ENCODE assay signal across 8 mouse cellular contexts in the genomic region with DNA sequence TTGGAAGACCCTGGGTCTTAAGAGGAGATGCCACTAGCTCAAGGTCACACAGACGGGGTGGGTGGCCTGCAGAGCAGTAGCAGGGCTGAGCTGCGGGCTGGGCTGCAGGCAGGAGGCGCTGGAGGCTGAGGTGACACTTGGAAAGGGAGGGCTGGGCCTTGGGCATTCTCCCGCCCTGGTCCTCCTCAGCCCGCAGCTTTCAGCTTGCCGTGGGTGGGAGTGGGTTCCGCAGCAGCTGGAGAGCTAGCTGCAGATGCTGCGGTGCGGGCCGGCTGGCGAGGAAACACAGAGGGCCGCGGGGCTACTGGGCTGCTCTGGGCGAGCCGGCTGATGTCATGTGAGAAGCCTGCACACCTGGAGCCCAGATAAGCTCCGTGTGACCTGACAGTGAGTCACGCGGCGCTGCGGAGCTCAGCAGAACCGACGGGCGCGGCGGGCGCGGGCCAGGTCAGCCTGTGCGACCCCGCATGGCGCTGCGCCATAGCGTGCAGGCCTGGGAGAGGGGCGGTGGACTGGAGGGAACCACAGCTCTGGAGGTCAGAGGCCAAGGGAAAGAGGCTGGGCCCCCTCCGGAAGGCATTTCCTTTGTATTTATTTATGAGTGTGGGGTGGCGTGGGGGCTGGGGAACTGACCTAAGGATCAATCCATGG. TPM values are rescaled to one million over a fixed set of nuclear protein-coding genes. Genes with fewer than 3 reads are reported as not detected.
DNase-seq lines count a peak whose midpoint lies in the region; ATAC-seq and TF ChIP-seq lines count a peak whose summit lies in the region.

No protein-coding gene starts in this region.

- DNase-seq in left cerebral cortex, adult 18-20 months (ENCODE audit: low spot score in 2 of 2) = peak; percentile 55 to 71
- DNase-seq in left cerebral cortex, adult 9 months (ENCODE audit: low spot score in 2 of 2) = no peak
- DNase-seq in embryo, embryonic 9.5 days (ENCODE audit: extremely low spot score) = peak; percentile 69
- DNase-seq in lung, adult 2 months = peak; percentile 66
- peak; percentile 78 for DNase-seq in thymus, postnatal 4 days

- H3K27ac ChIP-seq in heart, embryonic 13.5 days (replicated peaks) = peak overlapping the region; percentile 82
- H3K27ac ChIP-seq in kidney, embryonic 16.5 days (ENCODE audit: low read length) = peak overlapping the region; percentile 91
- peak overlapping the region; percentile 63; the same call in 1 of the 2 replicates for H3K27ac ChIP-seq in neural tube, embryonic 15.5 days (replicated peaks)

- WGBS in heart, embryonic 13.5 days = 2% methylated on average over 35 of the region's 35 CpGs
- under 1% methylated on average over 35 of the region's 35 CpGs for WGBS in kidney, embryonic 16.5 days
- 7% methylated on average over 35 of the region's 35 CpGs for WGBS in lung, adult 2 months
- 4% methylated on average over 35 of the region's 35 CpGs for WGBS in neural tube, embryonic 15.5 days

- H3K4me1 ChIP-seq in heart, embryonic 13.5 days = peaks cover 61% of the 10 kb centered on the region
- peaks cover 44% of the 10 kb centered on the region for H3K4me1 ChIP-seq in kidney, embryonic 16.5 days (ENCODE audit: insufficient read depth, low read length)
- peaks cover 28% of the 10 kb centered on the region for H3K4me1 ChIP-seq in lung, adult 2 months (ENCODE audit: control insufficient read depth, insufficient read depth, low read length)
- H3K4me1 ChIP-seq in neural tube, embryonic 15.5 days = peaks cover 43% of the 10 kb centered on the region

- H3K36me3 ChIP-seq in heart, embryonic 13.5 days = no peaks in the 10 kb centered on the region
- H3K36me3 ChIP-seq in kidney, embryonic 16.5 days (ENCODE audit: insufficient read depth, low read length) = no peaks in the 10 kb centered on the region
- no peaks in the 10 kb centered on the region for H3K36me3 ChIP-seq in neural tube, embryonic 15.5 days

- no peaks in the 10 kb centered on the region for H3K9me3 ChIP-seq in heart, embryonic 13.5 days
- no peaks in the 10 kb centered on the region for H3K9me3 ChIP-seq in kidney, embryonic 16.5 days (ENCODE audit: low read length)
- H3K9me3 ChIP-seq in neural tube, embryonic 15.5 days (replicated peaks) = no peaks in the 10 kb centered on the region

- H3K27me3 ChIP-seq in heart, embryonic 13.5 days (replicated peaks) = no peaks in the 10 kb centered on the region
- no peaks in the 10 kb centered on the region for H3K27me3 ChIP-seq in kidney, embryonic 16.5 days (ENCODE audit: insufficient read depth, low read length)
- no peaks in the 10 kb centered on the region for H3K27me3 ChIP-seq in neural tube, embryonic 15.5 days (replicated peaks)

- H3K4me2 ChIP-seq in heart, embryonic 13.5 days = peak overlapping the region; percentile 86
- peak overlapping the region; percentile 74 for H3K4me2 ChIP-seq in kidney, embryonic 16.5 days (replicated peaks; ENCODE audit: low read depth, low read length)
- peak overlapping the region; percentile 89 for H3K4me2 ChIP-seq in neural tube, embryonic 15.5 days

- ATAC-seq in heart, embryonic 13.5 days (ENCODE audit: extremely low read depth, insufficient number of reproducible peaks, low FRiP score, low TSS enrichment) = no peak
- peak; percentile 72 for ATAC-seq in kidney, embryonic 16.5 days (ENCODE audit: low FRiP score, low TSS enrichment)
- ATAC-seq in neural tube, embryonic 15.5 days (ENCODE audit: low FRiP score) = no peak

- TF ChIP-seq POLR2A in lung, adult 2 months (IDR thresholded peaks at IDR 0.05; ENCODE audit: borderline replicate concordance, extremely low read depth, low read depth, low read length) = no peak

- peak; percentile 53; the same call in 1 of the 2 replicates for TF ChIP-seq CTCF in lung, adult 2 months (IDR thresholded peaks at IDR 0.05; ENCODE audit: insufficient read depth, low read length)

- peak overlapping the region; percentile 56 for H3K4me3 ChIP-seq in heart, embryonic 13.5 days
- peak overlapping the region; percentile 44 for H3K4me3 ChIP-seq in kidney, embryonic 16.5 days (ENCODE audit: low read length)
- peak overlapping the region; percentile 63 for H3K4me3 ChIP-seq in lung, adult 2 months (replicated peaks; ENCODE audit: extremely low read depth, low read depth, low read length)
- peak overlapping the region; percentile 37 for H3K4me3 ChIP-seq in neural tube, embryonic 15.5 days (replicated peaks)

- H3K9ac ChIP-seq in heart, embryonic 13.5 days = peak overlapping the region; percentile 83
- H3K9ac ChIP-seq in kidney, embryonic 16.5 days (replicated peaks; ENCODE audit: low read length) = peak overlapping the region; percentile 65
- H3K9ac ChIP-seq in neural tube, embryonic 15.5 days (replicated peaks) = peak overlapping the region; percentile 49

RNA-seq across cellular contexts. Expression of a gene that starts 3.4 kb away (rescaled TPM):
- 100 to 1,000 TPM; 132 to 140 TPM for total RNA-seq in left cerebral cortex, adult 18-20 months (2021)
- 94.9 and 100.0 TPM in 2 replicates for polyA plus RNA-seq in heart, embryonic 13.5 days (2015; fragmentation: Nextera tagmentation; extraction: Ambion mirVana)
- 32.4 and 38.1 TPM in 2 replicates for polyA plus RNA-seq in kidney, embryonic 16.5 days (2015; fragmentation: Nextera tagmentation; extraction: Ambion mirVana)
- 63.7 and 92.1 TPM in 2 replicates for polyA plus RNA-seq in lung, adult 2 months (2012; rRNA removed)
- 39.6 and 40.8 TPM in 2 replicates for polyA plus RNA-seq in neural tube, embryonic 15.5 days (2015; fragmentation: Nextera tagmentation; extraction: Ambion mirVana)

RNA-seq across cellular contexts. Expression of a gene that starts 21.1 kb away (rescaled TPM):
- total RNA-seq in left cerebral cortex, adult 18-20 months (2021) = not detected
- polyA plus RNA-seq in heart, embryonic 13.5 days (2015; fragmentation: Nextera tagmentation; extraction: Ambion mirVana) = 1.1 and 1.3 TPM in 2 replicates
- polyA plus RNA-seq in kidney, embryonic 16.5 days (2015; fragmentation: Nextera tagmentation; extraction: Ambion mirVana) = 1.5 and 1.6 TPM in 2 replicates
- polyA plus RNA-seq in lung, adult 2 months (2012; rRNA removed) = not detected in 2 replicates
- polyA plus RNA-seq in neural tube, embryonic 15.5 days (2015; fragmentation: Nextera tagmentation; extraction: Ambion mirVana) = 1.5 and 1.8 TPM in 2 replicates

RNA-seq across cellular contexts. Expression of a gene that starts 41.4 kb away (rescaled TPM):
- total RNA-seq in left cerebral cortex, adult 18-20 months (2021) = not detected
- polyA plus RNA-seq in heart, embryonic 13.5 days (2015; fragmentation: Nextera tagmentation; extraction: Ambion mirVana) = 0.20 TPM in 1 of 2 replicates, not detected in the other
- polyA plus RNA-seq in kidney, embryonic 16.5 days (2015; fragmentation: Nextera tagmentation; extraction: Ambion mirVana) = not detected in 2 replicates
- not detected in 2 replicates for polyA plus RNA-seq in lung, adult 2 months (2012; rRNA removed)
- 0.61 TPM in 1 of 2 replicates, not detected in the other for polyA plus RNA-seq in neural tube, embryonic 15.5 days (2015; fragmentation: Nextera tagmentation; extraction: Ambion mirVana)

Comparison
In these comparisons a context has a peak if more than half of its experiments do, and no peak if none do; other contexts are left out.
1. DNase-seq: peak in left cerebral cortex, adult 18-20 months (2 of 2), embryo, embryonic 9.5 days (single experiment), lung, adult 2 months (single experiment) and thymus, postnatal 4 days (single experiment); none in left cerebral cortex, adult 9 months (0 of 2).
2. Peak in every context shown above with its lines, with median percentiles within 50 percentile points of each other: H3K27ac ChIP-seq, H3K4me2 ChIP-seq, H3K4me3 ChIP-seq and H3K9ac ChIP-seq.